1 mouse cellular context compared by ENCODE assay signal in the genomic region with DNA sequence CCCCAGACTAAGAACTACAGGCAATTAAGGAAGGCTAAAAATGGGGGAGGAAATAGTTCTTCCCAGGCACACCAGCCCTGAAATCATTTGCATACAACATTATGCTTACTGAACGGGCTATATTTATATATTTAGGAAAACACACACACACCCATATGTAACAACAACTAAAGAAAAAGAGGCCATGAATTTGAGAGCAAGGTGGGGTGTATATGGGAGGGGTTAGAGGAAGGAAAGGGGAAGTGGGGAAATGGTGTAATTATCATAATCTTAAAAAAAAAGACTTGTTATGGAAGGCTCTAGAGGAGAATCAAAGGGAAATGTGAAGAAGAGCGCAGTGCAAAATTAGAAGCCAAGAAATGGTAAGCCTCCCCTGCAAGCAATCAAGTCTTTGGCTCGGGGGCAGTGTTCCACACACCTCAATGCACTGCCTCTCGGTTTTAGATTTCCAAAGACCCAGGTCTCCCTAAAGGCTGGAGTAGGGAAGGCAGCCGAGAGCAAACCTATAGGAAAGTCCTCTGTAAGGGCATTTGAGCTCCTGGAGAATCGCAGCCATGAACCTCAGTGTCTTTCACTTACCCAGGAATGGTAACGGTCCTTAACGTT.
A peak's percentile ranks its signal among the peaks of the same experiment; 100 is the strongest.
TF ChIP-seq lines count a peak whose summit lies in the region.

No protein-coding gene starts in this region.

TF ChIP-seq in CH12.LX, 34 proteins besides CTCF, POLR2A, EP300 and RAD21 (continued from another document):
- TF ChIP-seq KAT2A (IDR thresholded peaks at IDR 0.05; ENCODE audit: insufficient replicate concordance, low read length) (no peak), MXI1 (IDR thresholded peaks at IDR 0.05; ENCODE audit: low read depth, low read length) (no peak; the same call in 1 of the 2 replicates), POLR2AphosphoS2 (IDR thresholded peaks at IDR 0.05; ENCODE audit: low read depth, low read length) (no peak), MYC (IDR thresholded peaks at IDR 0.05; ENCODE audit: low read depth, low read length) (peak; percentile 19; the same call in 1 of the 2 replicates), SIN3A (IDR thresholded peaks at IDR 0.05; ENCODE audit: low read length) (peak; percentile 20; the same call in 1 of the 2 replicates)
